Mouse (Mus musculus): Measurements from ENCODE around the gene Pappa. TPM values are rescaled to one million over a fixed set of nuclear protein-coding genes. Genes with fewer than 3 reads are reported as not detected.

Gene Pappa
- total RNA-seq, 2 experiments from 2014 or later = 0.47 to 0.68 TPM

GRCm38 (mm10) chr4:65158651-65159050 lies 34.7 kb downstream of the Pappa start:
- no peak for DNase-seq (ENCODE audit: low spot score in 2 of 2)
- intact Hi-C loops (cut with DNase I) = no loop called here

GRCm38 (mm10) chr4:65159481-65159880 lies 35.5 kb downstream of the Pappa start:
- intact Hi-C loops (cut with DNase I) = no loop called here
- DNase-seq (ENCODE audit: low spot score in 2 of 2) = no peak

- DNase-seq (ENCODE audit: low spot score in 2 of 2) = no peak
- intact Hi-C loops (cut with DNase I) = no loop called here
These were observed 39.7 kb downstream of the Pappa start for GRCm38 (mm10) chr4:65163698-65164097.

GRCm38 (mm10) chr4:65166288-65166835 lies 42.4 kb downstream of the Pappa start:
- no peak for DNase-seq (ENCODE audit: low spot score in 2 of 2)
- intact Hi-C loops (cut with DNase I) = no loop called here

GRCm38 (mm10) chr4:65174505-65174904 lies 50.5 kb downstream of the Pappa start:
- no peak for DNase-seq (ENCODE audit: low spot score in 2 of 2)
- intact Hi-C loops (cut with DNase I) = no loop called here

- DNase-seq (ENCODE audit: low spot score in 2 of 2) = no peak
- intact Hi-C loops (cut with DNase I) = no loop called here
These were observed 54.2 kb downstream of the Pappa start for GRCm38 (mm10) chr4:65178146-65178545.

GRCm38 (mm10) chr4:65187236-65187635 lies 63.3 kb downstream of the Pappa start:
- intact Hi-C loops (cut with DNase I) = no loop called here
- DNase-seq (ENCODE audit: low spot score in 2 of 2) = no peak

- intact Hi-C loops (cut with DNase I) = no loop called here
- DNase-seq (ENCODE audit: low spot score in 2 of 2) = no peak
These were observed 63.7 kb downstream of the Pappa start for GRCm38 (mm10) chr4:65187716-65188115.

GRCm38 (mm10) chr4:65188921-65189485 lies 65.0 kb downstream of the Pappa start:
- DNase-seq (ENCODE audit: low spot score in 2 of 2) = no peak

GRCm38 (mm10) chr4:65192810-65193209 lies 68.8 kb downstream of the Pappa start:
- intact Hi-C loops (cut with DNase I) = no loop called here
- no peak for DNase-seq (ENCODE audit: low spot score in 2 of 2)

More at GRCm38 (mm10) chr4:65188921-65189485, 65.0 kb downstream of the Pappa start:
- intact Hi-C loops (cut with DNase I) = no loop called here

GRCm38 (mm10) chr4:65195971-65196370 lies 72.0 kb downstream of the Pappa start:
- peak in 1 of 2 experiments; percentile 3 for DNase-seq (ENCODE audit: low spot score in 2 of 2)
- intact Hi-C loops (cut with DNase I) = no loop called here

- intact Hi-C loops (cut with DNase I) = no loop called here
- no peak for DNase-seq (ENCODE audit: low spot score in 2 of 2)
These were observed 79.7 kb downstream of the Pappa start for GRCm38 (mm10) chr4:65203666-65204065.

GRCm38 (mm10) chr4:65205446-65205845 lies 81.5 kb downstream of the Pappa start:
- DNase-seq (ENCODE audit: low spot score in 2 of 2) = no peak
- intact Hi-C loops (cut with DNase I) = no loop called here

GRCm38 (mm10) chr4:65209369-65210015 lies 85.5 kb downstream of the Pappa start:
- intact Hi-C loops (cut with DNase I) = no loop called here
- no peak for DNase-seq (ENCODE audit: low spot score in 2 of 2)

- intact Hi-C loops (cut with DNase I) = no loop called here
- no peak for DNase-seq (ENCODE audit: low spot score in 2 of 2)
These were observed 92.7 kb downstream of the Pappa start for GRCm38 (mm10) chr4:65216682-65217081.

GRCm38 (mm10) chr4:65217651-65218364 lies 93.8 kb downstream of the Pappa start:
- DNase-seq (ENCODE audit: low spot score in 2 of 2) = no peak
- intact Hi-C loops (cut with DNase I) = no loop called here

GRCm38 (mm10) chr4:65223901-65224300 lies 99.9 kb downstream of the Pappa start:
- intact Hi-C loops (cut with DNase I) = no loop called here
- DNase-seq (ENCODE audit: low spot score in 2 of 2) = no peak

GRCm38 (mm10) chr4:65238540-65238998 lies 114.6 kb downstream of the Pappa start:
- DNase-seq (ENCODE audit: low spot score in 2 of 2) = no peak
- intact Hi-C loops (cut with DNase I) = no loop called here

GRCm38 (mm10) chr4:65242434-65242931 lies 118.5 kb downstream of the Pappa start:
- intact Hi-C loops (cut with DNase I) = no loop called here
- no peak for DNase-seq (ENCODE audit: low spot score in 2 of 2)

- intact Hi-C loops (cut with DNase I) = no loop called here
- DNase-seq (ENCODE audit: low spot score in 2 of 2) = no peak
These were observed 119.3 kb downstream of the Pappa start for GRCm38 (mm10) chr4:65243245-65243644.
